Mouse (Mus musculus) spleen, adult 2 months (tissue): Measurements from ENCODE around the gene Eif4g3. TPM values are rescaled to one million over a fixed set of nuclear protein-coding genes. Genes with fewer than 3 reads are reported as not detected.
"Not testable (repeated sequence)": the region's sequence is repeated elsewhere in the genome, so short reads cannot be mapped to it uniquely, and the experiment has no call there.

Experiments used
- DNase-seq, 2 experiments: peaks; one replicate each; pipeline versions ENCODE4 v3.0.0 to v3.0.0-alpha.2; 2012 to 2021; ENCODE audit warnings: low spot score in 2 of 2, low read depth in 1 of 2
- H3K27ac ChIP-seq: fragments of 200-500 bp; 2 replicates; pipeline ENCODE4 v1.5.1; 2012; ENCODE audit warnings: low read length, inconsistent platforms; ENCODE audit not compliant: insufficient read depth
- H3K27me3 ChIP-seq: fragments of 200-500 bp; 2 replicates; pipeline ENCODE4 v1.6.1; 2012; ENCODE audit warnings: mild to moderate bottlenecking, moderate library complexity, low read length, inconsistent platforms; ENCODE audit not compliant: control insufficient read depth, insufficient read depth
- H3K36me3 ChIP-seq: fragments of 200-500 bp; 2 replicates; pipeline ENCODE4 v1.6.1; 2012; ENCODE audit warnings: mild to moderate bottlenecking, low read length, inconsistent platforms; ENCODE audit not compliant: control insufficient read depth, insufficient read depth
- H3K4me1 ChIP-seq: fragments of 200-500 bp; 2 replicates; pipeline ENCODE4 v1.6.1; 2011; ENCODE audit warnings: inconsistent platforms; ENCODE audit not compliant: control insufficient read depth, insufficient read depth, insufficient read length
- H3K4me3 ChIP-seq: fragments of 200-500 bp; 2 replicates; pipeline ENCODE4 v1.5.1; 2011; ENCODE audit warnings: mild to moderate bottlenecking, inconsistent platforms; ENCODE audit not compliant: insufficient read depth, insufficient read length; ENCODE audit errors: extremely low read depth
- CTCF ChIP-seq: fragments of 200-500 bp; IDR thresholded peaks from 2 replicates; pipeline ENCODE4 v1.5.1; 2011; ENCODE audit warnings: mild to moderate bottlenecking, inconsistent platforms; ENCODE audit not compliant: insufficient read depth, insufficient read length, insufficient replicate concordance; ENCODE audit errors: extremely low read depth
- POLR2A ChIP-seq: fragments of 200-500 bp; IDR thresholded peaks from 2 replicates; pipeline ENCODE4 v1.6.1; 2011; ENCODE audit warnings: low read depth, low read length, inconsistent platforms
- WGBS: fragments of 180-500 bp; shearing (Covaris S2); methylation state at CpG from one replicate; pipeline ENCODE4 v1.1.7; 2018; 5-methylcytosine and 5-hydroxymethylcytosine counted together
- polyA plus RNA-seq: library from polyadenylated mRNA; depleted of rRNA; stranded (reverse); fragments of >200 nt; gene quantifications from 2 replicates; pipeline ENCODE4 v1.2.3, GENCODE M21; 2012

Gene Eif4g3
- polyA plus RNA-seq, 1 experiment = 48.9 TPM

- WGBS = 93% methylated on average over 5 of the region's 5 CpGs
- Histone ChIP-seq H3K4me1 (no peaks in the 10 kb centered on the region), H3K4me3 (no peak overlapping the region), H3K27me3 (no peaks in the 10 kb centered on the region), H3K36me3 (peaks cover 21% of the 10 kb centered on the region), H3K27ac (no peak overlapping the region)
- DNase-seq = no peak
- TF ChIP-seq CTCF = no peak
Measured at GRCm38 (mm10) chr4:138056658-138057057, 63.8 kb downstream of the Eif4g3 start.

- H3K36me3 ChIP-seq = peaks cover 25% of the 10 kb centered on the region
Measured at GRCm38 (mm10) chr4:138057196-138057754, 64.5 kb downstream of the Eif4g3 start.

GRCm38 (mm10) chr4:138061161-138061560, 68.3 kb downstream of the Eif4g3 start:
- no peak for TF ChIP-seq POLR2A
- Histone ChIP-seq H3K27ac (no peak overlapping the region), H3K27me3 (no peaks in the 10 kb centered on the region), H3K4me1 (no peaks in the 10 kb centered on the region), H3K36me3 (peaks cover 26% of the 10 kb centered on the region), H3K4me3 (no peak overlapping the region)
- DNase-seq = no peak
- WGBS = 88% methylated on average over 4 of the region's 4 CpGs

More at GRCm38 (mm10) chr4:138057196-138057754, 64.5 kb downstream of the Eif4g3 start:
- H3K27ac ChIP-seq, H3K4me1 ChIP-seq, H3K4me3 ChIP-seq, DNase-seq, H3K27me3 ChIP-seq: not testable (repeated sequence)
- 96% methylated on average over 22 of the region's 22 CpGs for WGBS

GRCm38 (mm10) chr4:138063372-138064265, 70.8 kb downstream of the Eif4g3 start:
- Histone ChIP-seq H3K4me1 (no peaks in the 10 kb centered on the region; the same call in 1 of the 2 replicates), H3K4me3 (no peak overlapping the region), H3K27me3 (no peaks in the 10 kb centered on the region), H3K27ac (no peak overlapping the region), H3K36me3 (peaks cover 17% of the 10 kb centered on the region)
- DNase-seq = no peak
- no peak for TF ChIP-seq CTCF
- no peak for TF ChIP-seq POLR2A
- 90% methylated on average over 7 of the region's 7 CpGs for WGBS

GRCm38 (mm10) chr4:138064882-138065592, 72.2 kb downstream of the Eif4g3 start:
- Histone ChIP-seq H3K36me3 (peaks cover 20% of the 10 kb centered on the region), H3K4me1 (no peaks in the 10 kb centered on the region; the same call in 1 of the 2 replicates), H3K4me3 (no peak overlapping the region), H3K27ac (no peak overlapping the region), H3K27me3 (no peaks in the 10 kb centered on the region)
- 86% methylated on average over 11 of the region's 11 CpGs for WGBS
- no peak for DNase-seq
- no peak for TF ChIP-seq POLR2A
- no peak for TF ChIP-seq CTCF

- DNase-seq = no peak
- H3K27ac ChIP-seq = no peak overlapping the region
- H3K36me3 ChIP-seq = peaks cover 22% of the 10 kb centered on the region
- no peak overlapping the region for H3K4me3 ChIP-seq
- WGBS = 82% methylated on average over 4 of the region's 4 CpGs
- H3K4me1 ChIP-seq = no peaks in the 10 kb centered on the region; the same call in 1 of the 2 replicates
- TF ChIP-seq CTCF (no peak), POLR2A (no peak)
- no peaks in the 10 kb centered on the region for H3K27me3 ChIP-seq
Measured at GRCm38 (mm10) chr4:138065593-138066169, 72.9 kb downstream of the Eif4g3 start.
